Mouse (Mus musculus): ENCODE measurements at regions not wholly inside any gene's neighbourhood (a gene's known extent, or its start where the extent isn't known, plus 50 kb on each side); places are given as distances from the start of the nearest gene placed in this dataset.
A peak's percentile ranks its signal among the peaks of the same experiment; 100 is the strongest.

DNA sequence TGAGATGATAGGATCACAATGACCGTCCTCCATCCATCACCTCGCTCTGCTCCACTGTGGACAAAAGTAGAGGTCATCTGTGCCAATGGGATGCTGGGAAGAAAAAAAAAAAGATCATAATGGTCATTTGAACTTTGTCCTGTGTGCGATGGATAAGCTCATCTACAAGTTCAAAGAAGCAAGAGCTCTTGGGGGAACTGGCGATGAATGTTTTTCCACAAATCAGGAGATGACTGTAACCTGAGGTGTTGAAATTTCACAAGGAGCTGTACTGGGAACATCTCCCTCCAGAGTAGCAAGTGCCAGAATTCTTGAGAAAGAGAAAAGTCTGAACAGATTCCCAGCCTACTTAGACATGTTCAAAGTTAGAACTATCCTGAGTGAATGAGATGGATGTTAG, 287.0 kb downstream of the Tns3 start:
- TF ChIP-seq CTCF (IDR thresholded peaks at IDR 0.05; ENCODE audit: low read depth): no peak
- H3K9ac ChIP-seq (ENCODE audit: low read depth, low read length): no peak overlapping the region
- H3K4me2 ChIP-seq (ENCODE audit: low read length): no peak overlapping the region
- no peaks in the 10 kb centered on the region for H3K36me3 ChIP-seq (ENCODE audit: insufficient read depth, low read length)
- no peak overlapping the region for H3K4me3 ChIP-seq (replicated peaks; ENCODE audit: low read depth, low read length)
- H3K9me3 ChIP-seq (replicated peaks; ENCODE audit: low read length): no peaks in the 10 kb centered on the region
- H3K4me1 ChIP-seq (replicated peaks; ENCODE audit: insufficient read depth, low read length): no peaks in the 10 kb centered on the region
- no peak for ATAC-seq (replicated peaks; ENCODE audit: low FRiP score, low read depth)
- no peak for DNase-seq (ENCODE audit: low spot score)
- H3K27me3 ChIP-seq (ENCODE audit: insufficient read depth, low read length): no peaks in the 10 kb centered on the region
- whole genome bisulfite sequencing: 75% methylated on average over 4 of the region's 4 CpGs
- H3K27ac ChIP-seq: no peak overlapping the region

- Histone ChIP-seq H3K9ac (ENCODE audit: low read depth, low read length) (no peak overlapping the region), H3K27ac (no peak overlapping the region), H3K4me2 (ENCODE audit: low read length) (no peak overlapping the region), H3K4me3 (replicated peaks; ENCODE audit: low read depth, low read length) (no peak overlapping the region), H3K4me1 (replicated peaks; ENCODE audit: insufficient read depth, low read length) (no peaks in the 10 kb centered on the region), H3K9me3 (replicated peaks; ENCODE audit: low read length) (no peaks in the 10 kb centered on the region), H3K36me3 (ENCODE audit: insufficient read depth, low read length) (no peaks in the 10 kb centered on the region), H3K27me3 (ENCODE audit: insufficient read depth, low read length) (no peaks in the 10 kb centered on the region)
- no peak for TF ChIP-seq CTCF (IDR thresholded peaks at IDR 0.05; ENCODE audit: low read depth)
- WGBS: 83% methylated on average over 1 of the region's 1 CpGs
- DNase-seq (ENCODE audit: low spot score) (no peak), ATAC-seq (replicated peaks; ENCODE audit: low FRiP score, low read depth) (peak; percentile 59)
These were observed 298.8 kb downstream of the Tns3 start for GRCm38 (mm10) chr11:8365545-8365944.

DNA sequence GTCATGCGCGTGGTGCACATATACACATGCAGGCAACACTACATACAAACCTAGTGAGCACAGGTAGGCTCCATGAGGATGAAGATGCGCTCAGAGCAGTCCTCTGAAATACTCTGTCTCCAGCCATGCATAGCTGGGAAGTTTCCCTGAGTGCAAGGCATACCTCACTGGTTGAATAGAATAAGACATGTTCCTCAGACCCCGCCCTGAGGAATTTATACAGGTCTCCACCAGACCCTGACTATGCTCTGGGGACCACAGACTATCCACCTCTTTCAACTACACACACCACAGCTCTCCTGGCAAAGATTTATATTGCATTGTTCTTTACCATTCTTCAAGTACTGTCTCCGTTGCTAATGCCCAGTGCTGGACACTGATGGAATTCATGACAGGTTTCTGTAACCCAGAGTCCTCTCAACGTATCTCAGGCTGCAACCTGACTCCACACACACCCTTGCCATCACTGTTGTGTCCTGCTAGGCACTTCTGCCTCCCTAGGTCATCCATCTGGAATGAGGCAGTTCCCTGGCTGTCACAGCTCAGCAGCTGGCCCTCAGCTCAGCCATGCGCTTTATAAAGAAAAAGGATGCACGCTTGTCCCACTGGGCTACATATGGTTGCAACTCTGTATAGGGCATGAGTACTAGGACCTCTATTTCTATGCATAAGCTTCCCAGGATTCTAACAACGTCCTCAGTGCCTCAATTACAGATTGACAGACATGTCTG, 299.5 kb downstream of the Tns3 start:
- TF ChIP-seq CTCF (IDR thresholded peaks at IDR 0.05; ENCODE audit: low read depth): no peak
- 58% methylated on average over 9 of the region's 9 CpGs for WGBS
- Histone ChIP-seq H3K27me3 (ENCODE audit: insufficient read depth, low read length) (no peaks in the 10 kb centered on the region), H3K4me3 (replicated peaks; ENCODE audit: low read depth, low read length) (no peak overlapping the region), H3K9ac (ENCODE audit: low read depth, low read length) (no peak overlapping the region), H3K9me3 (replicated peaks; ENCODE audit: low read length) (no peaks in the 10 kb centered on the region), H3K36me3 (ENCODE audit: insufficient read depth, low read length) (no peaks in the 10 kb centered on the region), H3K27ac (no peak overlapping the region), H3K4me1 (replicated peaks; ENCODE audit: insufficient read depth, low read length) (no peaks in the 10 kb centered on the region), H3K4me2 (ENCODE audit: low read length) (no peak overlapping the region)
- DNase-seq (ENCODE audit: low spot score) (peak; percentile 37), ATAC-seq (replicated peaks; ENCODE audit: low FRiP score, low read depth) (peak; percentile 77)

- WGBS: 78% methylated on average over 14 of the region's 14 CpGs
- TF ChIP-seq CTCF (IDR thresholded peaks at IDR 0.05; ENCODE audit: low read depth): no peak
- no peak overlapping the region for H3K4me3 ChIP-seq (replicated peaks; ENCODE audit: low read depth, low read length)
- no peak overlapping the region for H3K27ac ChIP-seq
- H3K4me1 ChIP-seq (replicated peaks; ENCODE audit: insufficient read depth, low read length): no peaks in the 10 kb centered on the region
- no peak overlapping the region for H3K9ac ChIP-seq (ENCODE audit: low read depth, low read length)
- DNase-seq (ENCODE audit: low spot score) (no peak), ATAC-seq (replicated peaks; ENCODE audit: low FRiP score, low read depth) (no peak)
- no peaks in the 10 kb centered on the region for H3K9me3 ChIP-seq (replicated peaks; ENCODE audit: low read length)
- no peaks in the 10 kb centered on the region for H3K27me3 ChIP-seq (ENCODE audit: insufficient read depth, low read length)
- H3K36me3 ChIP-seq (ENCODE audit: insufficient read depth, low read length): no peaks in the 10 kb centered on the region
- H3K4me2 ChIP-seq (ENCODE audit: low read length): no peak overlapping the region
These were observed 319.4 kb downstream of the Tns3 start for GRCm38 (mm10) chr11:8344938-8345337.

- Histone ChIP-seq H3K4me3 (replicated peaks; ENCODE audit: low read depth, low read length) (no peak overlapping the region), H3K9ac (ENCODE audit: low read depth, low read length) (no peak overlapping the region), H3K27ac (no peak overlapping the region), H3K36me3 (ENCODE audit: insufficient read depth, low read length) (no peaks in the 10 kb centered on the region), H3K4me1 (replicated peaks; ENCODE audit: insufficient read depth, low read length) (no peaks in the 10 kb centered on the region), H3K9me3 (replicated peaks; ENCODE audit: low read length) (no peaks in the 10 kb centered on the region), H3K27me3 (ENCODE audit: insufficient read depth, low read length) (no peaks in the 10 kb centered on the region), H3K4me2 (ENCODE audit: low read length) (no peak overlapping the region)
- 24% methylated on average over 14 of the region's 14 CpGs for WGBS
- ATAC-seq (replicated peaks; ENCODE audit: low FRiP score, low read depth) (no peak), DNase-seq (ENCODE audit: low spot score) (peak; percentile 84)
- peak; percentile 80 for TF ChIP-seq CTCF (IDR thresholded peaks at IDR 0.05; ENCODE audit: low read depth)
These were observed 361.8 kb downstream of the Tns3 start for GRCm38 (mm10) chr11:8302347-8303188.

GRCm38 (mm10) chr11:8297462-8297861, 366.9 kb downstream of the Tns3 start:
- Histone ChIP-seq H3K4me2 (ENCODE audit: low read length) (no peak overlapping the region), H3K27me3 (ENCODE audit: insufficient read depth, low read length) (no peaks in the 10 kb centered on the region), H3K4me1 (replicated peaks; ENCODE audit: insufficient read depth, low read length) (no peaks in the 10 kb centered on the region), H3K27ac (no peak overlapping the region), H3K9ac (ENCODE audit: low read depth, low read length) (no peak overlapping the region), H3K9me3 (replicated peaks; ENCODE audit: low read length) (no peaks in the 10 kb centered on the region), H3K4me3 (replicated peaks; ENCODE audit: low read depth, low read length) (no peak overlapping the region), H3K36me3 (ENCODE audit: insufficient read depth, low read length) (no peaks in the 10 kb centered on the region)
- 74% methylated on average over 5 of the region's 5 CpGs for WGBS
- no peak for ATAC-seq (replicated peaks; ENCODE audit: low FRiP score, low read depth)
- TF ChIP-seq CTCF (IDR thresholded peaks at IDR 0.05; ENCODE audit: low read depth): no peak
- DNase-seq (ENCODE audit: low spot score): no peak
